ENCODE assay signal across 13 mouse cellular contexts in the genomic region with DNA sequence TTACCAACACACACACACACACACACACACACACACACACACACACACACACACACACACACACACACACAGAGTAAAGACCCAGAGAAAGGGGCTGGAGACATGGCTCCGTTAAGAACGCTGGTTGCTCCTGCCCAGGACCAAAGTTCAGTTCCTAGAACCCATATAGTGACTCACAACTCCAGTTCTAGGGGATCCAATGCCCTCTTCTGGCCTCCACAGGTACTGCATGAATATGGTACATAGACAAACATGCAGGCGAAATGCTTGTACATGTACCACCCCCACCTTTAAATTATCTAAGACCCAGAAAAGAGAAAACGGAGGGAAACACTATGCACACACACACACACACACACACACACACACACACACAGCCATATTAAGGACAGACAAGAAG. TPM values are rescaled to one million over a fixed set of nuclear protein-coding genes. Genes with fewer than 3 reads are reported as not detected.
DNase-seq lines count a peak whose midpoint lies in the region; ATAC-seq and TF ChIP-seq lines count a peak whose summit lies in the region.
"Had no signal": no experiment of that assay in that cellular context is flagged by ENCODE, and none has a peak within 500 bp of the region (broad histone marks: within the 10 kb centered on the region; RNA-seq: fewer than 3 reads in every experiment).

No protein-coding gene starts in this region.

- no peak for DNase-seq in liver, adult 2 months (ENCODE audit: extremely low read depth, low read depth, low spot score)
- DNase-seq in B cell, adult 2 months, result peak; percentile 50 to 57
- DNase-seq in cerebellum, postnatal 25 days, result no peak
- DNase-seq in frontal cortex, postnatal 36 days (ENCODE audit: low spot score in 2 of 2), result no peak
- DNase-seq: heart, postnatal 36 days; right cerebral cortex, postnatal 14 days had no signal

- no peak for TF ChIP-seq EP300 in ES-Bruce4 (IDR thresholded peaks at IDR 0.05; ENCODE audit: insufficient read depth, low read depth, low read length)

- TF ChIP-seq POLR2A in liver, adult 2 months (IDR thresholded peaks at IDR 0.05; ENCODE audit: extremely low read depth, insufficient read depth, low read length), result no peak
- TF ChIP-seq POLR2A in ES-Bruce4 (IDR thresholded peaks at IDR 0.05; ENCODE audit: insufficient read depth, low read length), result no peak

- no peak overlapping the region for H3K4me2 ChIP-seq in liver, embryonic 12.5 days
- H3K4me2 ChIP-seq: stomach, embryonic 15.5 days had no signal

- 77% methylated on average over 4 of the region's 4 CpGs for WGBS in liver, adult 2 months
- 66% methylated on average over 4 of the region's 4 CpGs for WGBS in liver, embryonic 12.5 days (ENCODE audit: insufficient replicate concordance)

- H3K9ac ChIP-seq in liver, adult 2 months (ENCODE audit: low read depth, low read length), result no peak overlapping the region
- H3K9ac ChIP-seq in liver, embryonic 12.5 days, result no peak overlapping the region
- no peak overlapping the region for H3K9ac ChIP-seq in ES-Bruce4 (ENCODE audit: low read depth, poor library complexity, severe bottlenecking)
- H3K9ac ChIP-seq: stomach, embryonic 15.5 days had no signal

- no peak for ATAC-seq in liver, embryonic 12.5 days
- peak; percentile 46; the same call in 1 of the 2 replicates for ATAC-seq in megakaryocyte progenitor cell, adult 5-6 weeks (replicated peaks; ENCODE audit: poor library complexity)
- ATAC-seq: forebrain, embryonic 16.5 days; intestine, embryonic 16.5 days had no signal

- TF ChIP-seq CTCF in liver, adult 2 months (IDR thresholded peaks at IDR 0.05; ENCODE audit: low read depth, low read length), result 0 out of 2 replicates have a peak, but pooled peaks have one; percentile 12
- TF ChIP-seq CTCF in ES-Bruce4 (IDR thresholded peaks at IDR 0.05; ENCODE audit: low read depth, low read length), result peak; percentile 4

- no peaks in the 10 kb centered on the region for H3K36me3 ChIP-seq in liver, adult 2 months (ENCODE audit: control insufficient read depth, insufficient read depth, low read length)
- no peaks in the 10 kb centered on the region for H3K36me3 ChIP-seq in liver, embryonic 12.5 days
- H3K36me3 ChIP-seq in ES-Bruce4 (ENCODE audit: control insufficient read depth, insufficient read depth, low read length, poor library complexity, severe bottlenecking), result no peaks in the 10 kb centered on the region
- H3K36me3 ChIP-seq: stomach, embryonic 15.5 days had no signal

- no peaks in the 10 kb centered on the region for H3K9me3 ChIP-seq in liver, embryonic 12.5 days (replicated peaks)
- no peaks in the 10 kb centered on the region for H3K9me3 ChIP-seq in ES-Bruce4 (replicated peaks; ENCODE audit: control insufficient read depth, insufficient read depth, low read length, poor library complexity, severe bottlenecking)
- H3K9me3 ChIP-seq: stomach, embryonic 15.5 days had no signal

- H3K27ac ChIP-seq in liver, adult 2 months (replicated peaks; ENCODE audit: insufficient read depth, low read depth, low read length), result no peak overlapping the region
- no peak overlapping the region for H3K27ac ChIP-seq in liver, embryonic 12.5 days
- H3K27ac ChIP-seq in ES-Bruce4 (ENCODE audit: insufficient read depth, low read length), result no peak overlapping the region
- H3K27ac ChIP-seq: stomach, embryonic 15.5 days had no signal

- H3K79me2 ChIP-seq in liver, adult 2 months (ENCODE audit: control insufficient read depth, insufficient read depth, low read length), result no peaks in the 10 kb centered on the region

- no peak overlapping the region for H3K4me3 ChIP-seq in liver, adult 2 months (ENCODE audit: insufficient read depth, low read depth, low read length)
- H3K4me3 ChIP-seq in liver, embryonic 12.5 days, result no peak overlapping the region
- no peak overlapping the region for H3K4me3 ChIP-seq in ES-Bruce4 (ENCODE audit: low read depth, low read length)
- H3K4me3 ChIP-seq: stomach, embryonic 15.5 days had no signal

- no peaks in the 10 kb centered on the region for H3K4me1 ChIP-seq in liver, adult 2 months (ENCODE audit: control insufficient read depth, insufficient read depth, low read length)
- H3K4me1 ChIP-seq in liver, embryonic 12.5 days, result no peaks in the 10 kb centered on the region
- H3K4me1 ChIP-seq in ES-Bruce4 (ENCODE audit: control insufficient read depth, insufficient read depth, low read length), result no peaks in the 10 kb centered on the region
- H3K4me1 ChIP-seq: stomach, embryonic 15.5 days had no signal

- no peaks in the 10 kb centered on the region for H3K27me3 ChIP-seq in liver, adult 2 months (ENCODE audit: control insufficient read depth, insufficient read depth, low read length)
- no peaks in the 10 kb centered on the region for H3K27me3 ChIP-seq in liver, embryonic 12.5 days (replicated peaks)
- no peaks in the 10 kb centered on the region for H3K27me3 ChIP-seq in ES-Bruce4 (ENCODE audit: control insufficient read depth, insufficient read depth, low read length, poor library complexity, severe bottlenecking)
- H3K27me3 ChIP-seq: stomach, embryonic 15.5 days had no signal

RNA-seq across cellular contexts. Expression of a gene that starts 43.3 kb away (rescaled TPM):
- total RNA-seq in liver, adult 2 months (2014; rRNA removed), result 0.09 and 0.34 TPM in 2 replicates
- 0.27 and 0.71 TPM in 2 replicates for polyA plus RNA-seq in liver, adult 2 months (2012; rRNA removed)
- 0.10 and 0.33 TPM in 2 replicates for polyA plus RNA-seq in liver, embryonic 12.5 days (2016; fragmentation: Nextera tagmentation; extraction: Ambion mirVana)
- polyA plus RNA-seq in ES-Bruce4 (2011; ENCODE audit: insufficient read depth, insufficient read length, low read depth, missing spikeins), result not detected in 2 replicates
- total RNA-seq in megakaryocyte progenitor cell, adult 5-6 weeks (2015), result 0.20 and 0.32 TPM in 2 replicates
- 0.17 and 0.20 TPM in 2 replicates for total RNA-seq in megakaryocyte progenitor cell, adult 5-6 weeks (2017)
- total RNA-seq: granulocyte monocyte progenitor cell, adult 5-6 weeks had no signal

Comparison
In these comparisons a context has a peak if more than half of its experiments do, and no peak if none do; other contexts are left out.
1. DNase-seq: peak in B cell, adult 2 months (2 of 2); none in liver, adult 2 months (single experiment), cerebellum, postnatal 25 days (0 of 2) and frontal cortex, postnatal 36 days (0 of 2).